Mouse (Mus musculus): ENCODE measurements around the gene Gabrd.
"Not testable (repeated sequence)": the region's sequence is repeated elsewhere in the genome, so short reads cannot be mapped to it uniquely, and the experiment has no call there.

Gene Gabrd

GRCm38 (mm10) chr4:155397511-155398221, at the start of gene Gabrd:
Gabrd (minus strand) TSS chr4:155398112.
- in situ Hi-C loops (cut with MboI, MseI): no loop called here

GRCm38 (mm10) chr4:155442808-155443207, 44.9 kb upstream of the Gabrd start:
- in situ Hi-C loops (cut with MboI, MseI): loop anchor here (5.0 kb wide), 1 partner anchor 729 kb away; no protein-coding TSS in a partner anchor

- in situ Hi-C loops (cut with MboI, MseI): no loop called here
Observed at GRCm38 (mm10) chr4:155433993-155434392, 36.1 kb upstream of the Gabrd start.

- in situ Hi-C loops (cut with MboI, MseI): no loop called here
Observed at GRCm38 (mm10) chr4:155432358-155432757, 34.4 kb upstream of the Gabrd start.

GRCm38 (mm10) chr4:155429202-155429601, 31.3 kb upstream of the Gabrd start:
- in situ Hi-C loops (cut with MboI, MseI): no loop called here

GRCm38 (mm10) chr4:155428442-155428841, 30.5 kb upstream of the Gabrd start:
- in situ Hi-C loops (cut with MboI, MseI): no loop called here

- in situ Hi-C loops (cut with MboI, MseI): no loop called here
Observed at GRCm38 (mm10) chr4:155426272-155426671, 28.4 kb upstream of the Gabrd start.

- in situ Hi-C loops (cut with MboI, MseI): no loop called here
Observed at GRCm38 (mm10) chr4:155423988-155424387, 26.1 kb upstream of the Gabrd start.

GRCm38 (mm10) chr4:155421412-155422370, 23.8 kb upstream of the Gabrd start:
- in situ Hi-C loops (cut with MboI, MseI): not testable (repeated sequence)

GRCm38 (mm10) chr4:155420137-155420536, 22.2 kb upstream of the Gabrd start:
- in situ Hi-C loops (cut with MboI, MseI): no loop called here

GRCm38 (mm10) chr4:155414656-155415235, 16.8 kb upstream of the Gabrd start:
- in situ Hi-C loops (cut with MboI, MseI): no loop called here

GRCm38 (mm10) chr4:155413641-155414335, 15.9 kb upstream of the Gabrd start:
- in situ Hi-C loops (cut with MboI, MseI): no loop called here

GRCm38 (mm10) chr4:155412124-155412523, 14.2 kb upstream of the Gabrd start:
- in situ Hi-C loops (cut with MboI, MseI): no loop called here

GRCm38 (mm10) chr4:155409058-155409776, 11.3 kb upstream of the Gabrd start, which contains the start of gene Cfap74:
Cfap74 (plus strand) TSS chr4:155409190.
- in situ Hi-C loops (cut with MboI, MseI): no loop called here

GRCm38 (mm10) chr4:155408695-155409057, 10.8 kb upstream of the Gabrd start:
- in situ Hi-C loops (cut with MboI, MseI): no loop called here

GRCm38 (mm10) chr4:155402489-155402888, 4.6 kb upstream of the Gabrd start:
- in situ Hi-C loops (cut with MboI, MseI): no loop called here

- in situ Hi-C loops (cut with MboI, MseI): no loop called here
Observed at GRCm38 (mm10) chr4:155401121-155401520, 3.2 kb upstream of the Gabrd start.

GRCm38 (mm10) chr4:155398222-155398540, 269 bp upstream of the Gabrd start:
- in situ Hi-C loops (cut with MboI, MseI): no loop called here

- in situ Hi-C loops (cut with MboI, MseI): no loop called here
Observed at GRCm38 (mm10) chr4:155396751-155397150, 1.2 kb downstream of the Gabrd start.

GRCm38 (mm10) chr4:155395471-155395870, 2.4 kb downstream of the Gabrd start:
- in situ Hi-C loops (cut with MboI, MseI): no loop called here

GRCm38 (mm10) chr4:155387166-155387565, 10.7 kb downstream of the Gabrd start:
- in situ Hi-C loops (cut with MboI, MseI): loop anchor here (5.0 kb wide), 1 partner anchor 605 kb away; no protein-coding TSS in a partner anchor
